Mouse (Mus musculus) midbrain, embryonic 14.5 days (tissue): ENCODE results near the gene Tmem198. TPM values are rescaled to one million over a fixed set of nuclear protein-coding genes. Genes with fewer than 3 reads are reported as not detected.

Experiments used
- ATAC-seq: fragments of 200-750 bp; cut with Nextera tagmentation; 2 replicates; pipeline ENCODE4 v1.8.0; 2017; ENCODE audit warnings: moderate number of reproducible peaks, moderate library complexity; ENCODE audit not compliant: low FRiP score, low TSS enrichment
- DNase-seq: peaks from one replicate; pipeline ENCODE4 v3.0.0-alpha.2; 2015
- H3K27ac ChIP-seq: fragments of 300-500 bp; sonication (generic); replicated peaks from 2 replicates; pipeline ENCODE4 v1.5.1; 2014; ENCODE audit warnings: mild to moderate bottlenecking, low read depth, low read length, moderate library complexity
- H3K27me3 ChIP-seq: fragments of 300-500 bp; sonication (generic); 2 replicates; pipeline ENCODE4 v1.6.1; 2014; ENCODE audit warnings: low read length, control low read depth, mixed read lengths; ENCODE audit not compliant: control insufficient read depth, insufficient read depth
- H3K36me3 ChIP-seq: fragments of 300-500 bp; sonication (generic); 2 replicates; pipeline ENCODE4 v1.6.1; 2014; ENCODE audit warnings: low read length, control low read depth; ENCODE audit not compliant: control insufficient read depth, insufficient read depth
- H3K4me1 ChIP-seq: fragments of 300-500 bp; sonication (generic); 2 replicates; pipeline ENCODE4 v1.6.1; 2014; ENCODE audit warnings: mild to moderate bottlenecking, antibody characterized with exemption, low read length, control low read depth; ENCODE audit not compliant: control insufficient read depth, insufficient read depth
- H3K4me2 ChIP-seq: fragments of 300-500 bp; sonication (generic); 2 replicates; pipeline ENCODE4 v1.6.1; 2014; ENCODE audit warnings: mild to moderate bottlenecking, low read length, moderate library complexity
- H3K4me3 ChIP-seq: fragments of 300-500 bp; sonication (generic); replicated peaks from 2 replicates; pipeline ENCODE4 v1.5.1; 2014; ENCODE audit warnings: low read depth, low read length
- H3K9ac ChIP-seq: fragments of 300-500 bp; sonication (generic); replicated peaks from 2 replicates; pipeline ENCODE4 v1.6.1; 2014; ENCODE audit warnings: mild to moderate bottlenecking, low read length, moderate library complexity
- H3K9me3 ChIP-seq: fragments of 300-500 bp; sonication (generic); 2 replicates; pipeline ENCODE4 v1.6.1; 2016; ENCODE audit warnings: low read length, control low read depth, mixed read lengths; ENCODE audit not compliant: control insufficient read depth
- WGBS: fragments of 180-500 bp; shearing (Covaris S2); extraction: QIAGEN DNeasy Blood & Tissue Kit; methylation state at CpG from one replicate; pipeline ENCODE4 v1.1.7; 2014; 5-methylcytosine and 5-hydroxymethylcytosine counted together
- polyA plus RNA-seq: library from polyadenylated mRNA; unstranded; fragments of >200 nt; fragmentation: Nextera tagmentation; extraction: Ambion mirVana; gene quantifications from 2 replicates; pipeline ENCODE4 v1.2.1, GENCODE M21; 2014

Gene Tmem198
- polyA plus RNA-seq, 1 experiment from 2014 or later = 42.9 TPM

DNA sequence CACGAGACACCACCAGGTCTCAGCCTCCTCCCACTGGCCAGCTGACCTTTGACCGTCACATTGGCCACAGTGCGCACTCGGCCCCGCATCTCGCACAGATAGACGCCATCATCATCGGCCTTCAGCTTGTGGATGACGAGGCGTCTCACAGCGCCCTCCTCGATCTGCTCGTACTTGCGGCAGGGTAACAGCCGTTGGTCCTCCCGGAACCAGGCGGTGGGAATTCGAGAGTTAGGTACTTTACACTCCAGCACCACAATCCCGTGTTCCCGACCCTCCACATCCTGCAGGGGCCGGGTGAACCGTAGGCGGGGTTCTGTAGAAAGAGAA lies 24.3 kb downstream of the Tmem198 start:
- Histone ChIP-seq H3K27me3 (0 out of 2 replicates have a peak, but pooled peaks cover 5% of the 10 kb centered on the region), H3K9ac (no peak overlapping the region), H3K27ac (no peak overlapping the region), H3K36me3 (peaks cover 35% of the 10 kb centered on the region), H3K4me2 (no peak overlapping the region), H3K9me3 (no peaks in the 10 kb centered on the region), H3K4me1 (peaks cover 18% of the 10 kb centered on the region), H3K4me3 (no peak overlapping the region)
- DNase-seq (no peak), ATAC-seq (no peak)
- 69% methylated on average over 23 of the region's 23 CpGs for WGBS

DNA sequence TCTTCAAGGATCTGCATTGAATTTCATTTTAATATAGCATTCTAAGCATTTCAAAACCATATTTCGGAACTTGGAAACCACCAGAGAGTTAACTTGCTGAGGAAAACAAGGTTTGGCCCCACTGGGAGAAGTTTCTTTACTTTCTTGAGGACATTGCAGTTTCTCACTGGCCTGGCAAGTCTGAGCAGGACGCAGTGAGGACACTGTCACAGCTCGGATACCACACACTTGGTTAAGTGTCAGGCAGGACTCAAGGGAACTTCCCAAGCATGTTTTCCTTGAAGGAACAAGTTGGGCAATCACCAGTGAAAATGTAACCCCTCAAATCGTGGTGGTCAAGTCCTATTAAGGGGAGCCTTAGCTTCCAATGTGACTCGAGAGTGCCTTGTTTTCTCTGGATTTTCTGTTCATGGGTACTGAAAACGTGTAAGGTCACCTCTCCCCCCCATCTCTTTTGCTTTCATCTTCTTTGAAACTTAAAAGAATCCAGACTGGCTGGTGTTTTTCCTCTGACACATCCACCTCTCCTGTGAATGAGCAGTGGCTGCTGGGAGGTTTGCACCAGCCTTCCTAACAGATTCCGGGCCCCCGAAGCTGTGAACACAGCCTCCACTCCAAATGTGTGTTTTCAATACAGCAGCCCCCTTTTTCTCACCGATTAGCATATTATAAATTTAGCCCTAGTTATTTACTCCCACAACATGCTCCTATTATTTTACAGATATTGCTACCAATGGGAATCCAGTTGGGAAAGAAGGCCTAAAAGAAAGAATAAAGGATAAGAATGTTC lies 25.1 kb downstream of the Tmem198 start:
- H3K4me2 ChIP-seq = peak overlapping the region; percentile 80
- WGBS = 67% methylated on average over 9 of the region's 9 CpGs
- peaks cover 27% of the 10 kb centered on the region for H3K36me3 ChIP-seq
- no peaks in the 10 kb centered on the region for H3K9me3 ChIP-seq
- H3K9ac ChIP-seq = peak overlapping the region; percentile 91
- H3K27ac ChIP-seq = peak overlapping the region; percentile 90
- ATAC-seq (no peak), DNase-seq (no peak)
- peaks cover 18% of the 10 kb centered on the region for H3K4me1 ChIP-seq
- peak overlapping the region; percentile 56 for H3K4me3 ChIP-seq
- H3K27me3 ChIP-seq = 0 out of 2 replicates have a peak, but pooled peaks cover 5% of the 10 kb centered on the region

DNA sequence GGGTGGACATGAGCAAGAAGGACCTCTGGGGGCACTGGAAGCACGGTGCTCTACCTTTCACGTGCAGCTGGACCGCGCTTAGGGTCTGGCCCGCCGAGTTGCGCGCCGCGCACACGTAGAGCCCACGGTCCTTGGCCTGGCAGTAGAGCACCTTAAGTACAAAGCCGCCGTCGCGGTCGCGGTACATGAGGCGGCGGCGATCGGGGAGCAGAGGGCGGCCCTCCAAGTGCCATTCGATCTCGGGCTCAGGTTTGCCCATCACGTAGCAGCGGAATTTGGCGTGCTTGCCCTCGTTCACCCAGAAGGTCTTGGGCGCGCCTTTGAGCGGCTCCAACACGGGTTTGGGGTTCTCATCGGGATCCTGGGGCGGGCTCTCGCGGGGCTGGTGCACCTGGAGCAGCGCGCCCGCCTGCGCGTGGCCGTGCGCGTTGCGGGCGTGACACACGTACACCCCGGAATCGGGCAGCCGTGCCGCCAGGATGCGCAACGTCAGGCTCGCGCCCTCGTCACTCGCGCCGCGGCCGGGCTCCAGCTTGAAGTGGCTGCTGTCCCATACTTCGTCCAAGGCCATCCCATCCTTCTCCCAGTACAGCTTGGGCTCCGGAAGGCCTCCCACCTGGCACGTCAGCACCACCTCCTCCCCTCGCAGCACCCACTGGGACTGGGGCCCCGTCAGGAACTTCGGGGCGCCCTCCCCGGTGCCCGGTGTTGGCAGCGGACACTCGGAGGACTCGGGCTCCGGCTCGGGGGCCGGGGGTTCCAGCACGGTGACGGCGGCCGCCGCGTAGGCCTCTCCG lies 26.0 kb downstream of the Tmem198 start:
- Histone ChIP-seq H3K27ac (peak overlapping the region; percentile 90), H3K9me3 (no peaks in the 10 kb centered on the region), H3K27me3 (0 out of 2 replicates have a peak, but pooled peaks cover 5% of the 10 kb centered on the region), H3K9ac (peak overlapping the region; percentile 91), H3K36me3 (peaks cover 19% of the 10 kb centered on the region), H3K4me1 (peaks cover 18% of the 10 kb centered on the region), H3K4me2 (peak overlapping the region; percentile 80), H3K4me3 (peak overlapping the region; percentile 56)
- WGBS = under 1% methylated on average over 84 of the region's 84 CpGs
- peak; percentile 91 for DNase-seq
- peak; percentile 75 for ATAC-seq

DNA sequence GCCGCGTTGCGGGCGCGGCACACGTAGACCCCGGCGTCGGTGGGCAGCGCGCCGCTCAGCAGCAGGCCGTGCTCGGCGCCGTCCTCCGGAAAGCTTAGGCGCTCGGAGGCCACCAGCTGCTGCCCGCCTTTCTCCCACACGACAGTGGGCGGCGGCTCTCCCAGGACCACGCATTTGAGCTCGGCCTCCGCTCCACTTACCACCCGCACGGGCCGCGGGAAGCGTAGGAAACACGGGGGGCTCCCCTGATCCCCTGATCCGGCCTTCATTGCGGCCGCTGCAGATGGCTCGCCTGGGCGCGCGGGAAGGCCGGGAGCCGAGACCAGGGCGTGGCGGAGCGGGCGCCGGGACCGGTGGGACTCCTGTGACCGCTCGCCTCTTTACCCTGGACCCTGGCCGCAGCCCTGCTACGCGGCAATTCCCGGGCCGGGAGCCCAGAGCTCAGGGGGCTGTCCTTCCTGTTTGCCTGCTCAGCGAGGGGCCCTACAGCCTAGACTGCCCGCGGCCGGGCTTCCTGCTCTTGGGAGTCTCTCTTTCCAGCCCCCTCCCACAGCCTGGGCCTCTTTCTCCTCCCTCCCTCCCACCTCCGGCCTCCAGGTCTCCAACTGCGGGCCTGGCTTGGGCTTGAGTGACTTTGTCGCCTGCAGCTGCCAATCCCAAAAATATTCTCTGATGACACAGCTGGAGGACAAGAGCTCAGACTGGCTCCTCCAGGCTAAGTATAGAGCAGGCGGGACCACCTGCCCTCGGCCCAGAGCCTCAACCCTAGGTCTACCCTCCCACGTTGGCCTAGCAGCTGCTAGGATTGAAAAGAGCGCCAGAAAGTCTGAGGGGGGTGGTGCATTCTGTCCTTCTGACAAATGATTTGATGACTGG lies 26.9 kb downstream of the Tmem198 start, which contains the start of gene Obsl1:
Gene Obsl1, minus strand, starts transcription at position 497 of the 876 bp plus-strand sequence.
- Histone ChIP-seq H3K4me1 (peaks cover 18% of the 10 kb centered on the region), H3K4me2 (peak within 1 kb of the TSS; percentile 80), H3K27me3 (0 out of 2 replicates have a peak, but pooled peaks cover 5% of the 10 kb centered on the region), H3K4me3 (peak within 1 kb of the TSS; percentile 56), H3K9ac (peak within 1 kb of the TSS; percentile 91), H3K9me3 (no peaks in the 10 kb centered on the region), H3K36me3 (peaks cover 11% of the 10 kb centered on the region), H3K27ac (peak within 1 kb of the TSS; percentile 90)
- ATAC-seq (peak; percentile 61), DNase-seq (peak; percentile 77)
- under 1% methylated on average over 65 of the region's 65 CpGs for WGBS

DNA sequence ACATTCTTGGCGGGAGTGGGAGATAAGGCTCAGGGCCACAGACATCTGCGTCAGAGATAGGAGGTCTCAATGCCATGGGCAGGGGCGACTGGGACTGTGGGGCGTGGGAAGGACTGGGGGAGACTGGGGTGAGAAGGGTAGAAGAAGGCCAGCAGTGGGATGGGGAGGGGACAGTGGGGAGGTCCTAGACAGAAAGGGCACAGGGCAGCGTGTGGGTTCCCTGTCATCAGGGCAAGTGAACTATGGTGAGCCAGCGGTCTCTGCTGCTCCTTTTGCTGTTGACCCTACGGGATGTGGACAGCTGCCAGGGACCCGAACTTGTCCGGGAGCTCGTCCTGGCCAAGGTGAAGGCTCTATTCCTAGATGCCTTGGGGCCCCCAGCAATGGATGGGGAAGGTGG lies 27.7 kb downstream of the Tmem198 start, which contains the start of gene Inha:
Gene Inha, plus strand, starts transcription at position 72 of the 400 bp plus-strand sequence.
- H3K27me3 ChIP-seq = 0 out of 2 replicates have a peak, but pooled peaks cover 5% of the 10 kb centered on the region
- peak within 1 kb of the TSS; percentile 91 for H3K9ac ChIP-seq
- 75% methylated on average over 10 of the region's 10 CpGs for WGBS
- peak within 1 kb of the TSS; percentile 56 for H3K4me3 ChIP-seq
- DNase-seq (no peak), ATAC-seq (no peak)
- H3K4me2 ChIP-seq = peak within 1 kb of the TSS; percentile 80
- H3K36me3 ChIP-seq = peaks cover 3% of the 10 kb centered on the region; the same call in 1 of the 2 replicates
- H3K4me1 ChIP-seq = peaks cover 18% of the 10 kb centered on the region
- H3K27ac ChIP-seq = peak within 1 kb of the TSS; percentile 90
- no peaks in the 10 kb centered on the region for H3K9me3 ChIP-seq

DNA sequence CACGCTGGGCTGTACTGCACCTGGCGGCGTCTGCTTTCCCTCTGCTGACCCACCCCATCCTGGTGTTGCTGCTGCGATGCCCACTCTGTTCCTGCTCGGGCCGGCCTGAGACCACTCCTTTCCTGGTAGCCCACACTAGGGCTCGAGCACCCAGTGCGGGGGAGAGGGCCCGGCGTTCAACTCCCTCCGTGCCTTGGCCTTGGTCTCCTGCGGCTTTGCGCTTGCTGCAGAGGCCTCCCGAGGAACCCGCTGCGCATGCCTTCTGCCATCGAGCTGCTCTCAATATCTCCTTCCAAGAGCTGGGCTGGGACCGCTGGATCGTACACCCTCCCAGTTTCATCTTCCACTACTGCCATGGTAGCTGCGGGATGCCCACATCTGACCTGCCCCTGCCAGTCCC lies 30.3 kb downstream of the Tmem198 start:
- Histone ChIP-seq H3K9me3 (no peaks in the 10 kb centered on the region), H3K4me3 (no peak overlapping the region), H3K36me3 (no peaks in the 10 kb centered on the region), H3K4me1 (peaks cover 14% of the 10 kb centered on the region), H3K27me3 (no peaks in the 10 kb centered on the region), H3K27ac (no peak overlapping the region), H3K4me2 (no peak overlapping the region), H3K9ac (no peak overlapping the region)
- WGBS = 48% methylated on average over 20 of the region's 20 CpGs
- ATAC-seq (no peak), DNase-seq (no peak)

DNA sequence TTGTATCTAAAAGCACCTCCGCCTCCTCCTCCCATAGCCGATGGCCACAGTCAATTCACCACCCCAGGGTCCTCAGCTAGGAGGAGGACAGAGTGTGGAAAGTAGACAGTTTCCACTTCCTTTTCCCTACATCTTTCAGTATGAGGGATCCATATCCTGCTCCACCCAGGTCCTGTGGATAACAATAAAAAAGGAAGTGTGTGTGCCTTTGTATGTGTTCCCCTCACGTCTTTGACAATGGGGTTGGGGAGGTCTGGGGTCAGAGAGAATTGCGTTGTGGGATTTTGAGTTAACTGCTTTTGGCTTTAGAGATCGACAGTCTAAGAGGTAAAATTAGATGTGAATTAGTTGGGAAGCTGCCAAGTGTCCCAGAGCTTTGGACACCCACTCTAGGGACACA lies 30.8 kb downstream of the Tmem198 start:
- H3K27ac ChIP-seq = no peak overlapping the region
- 78% methylated on average over 5 of the region's 5 CpGs for WGBS

More for the DNA sequence above, 30.8 kb downstream of the Tmem198 start:
- H3K9ac ChIP-seq = no peak overlapping the region
- no peaks in the 10 kb centered on the region for H3K9me3 ChIP-seq
- no peak overlapping the region for H3K4me3 ChIP-seq
- H3K4me1 ChIP-seq = peaks cover 9% of the 10 kb centered on the region
- ATAC-seq (no peak), DNase-seq (no peak)
- no peak overlapping the region for H3K4me2 ChIP-seq
- no peaks in the 10 kb centered on the region for H3K27me3 ChIP-seq
- no peaks in the 10 kb centered on the region for H3K36me3 ChIP-seq
